Mouse (Mus musculus) left cerebral cortex, adult 8-10 months (tissue): ENCODE data around the gene Ltbp1. TPM values are rescaled to one million over a fixed set of nuclear protein-coding genes. Genes with fewer than 3 reads are reported as not detected.
A peak's percentile ranks its signal among the peaks of the same experiment; 100 is the strongest.
"Not testable (repeated sequence)": the region's sequence is repeated elsewhere in the genome, so short reads cannot be mapped to it uniquely, and the experiment has no call there.

Experiments used
- DNase-seq, 2 experiments: peaks; one replicate each; pipeline ENCODE4 v3.0.0; 2022; ENCODE audit warnings: low spot score in 2 of 2
- total RNA-seq, 4 experiments: library from RNA; stranded (reverse); gene quantifications; 2 replicates each; pipeline ENCODE4 v1.2.4; 2022

The Ltbp1 gene
- total RNA-seq, 4 experiments from 2014 or later = 7.6 to 9.1 (median 8.0) TPM

GRCm38 (mm10) chr17:75109081-75109716 lies 103.8 kb downstream of the Ltbp1 start:
- DNase-seq = no peak

GRCm38 (mm10) chr17:75110252-75111205 lies 105.2 kb downstream of the Ltbp1 start:
- DNase-seq = no peak

DNA sequence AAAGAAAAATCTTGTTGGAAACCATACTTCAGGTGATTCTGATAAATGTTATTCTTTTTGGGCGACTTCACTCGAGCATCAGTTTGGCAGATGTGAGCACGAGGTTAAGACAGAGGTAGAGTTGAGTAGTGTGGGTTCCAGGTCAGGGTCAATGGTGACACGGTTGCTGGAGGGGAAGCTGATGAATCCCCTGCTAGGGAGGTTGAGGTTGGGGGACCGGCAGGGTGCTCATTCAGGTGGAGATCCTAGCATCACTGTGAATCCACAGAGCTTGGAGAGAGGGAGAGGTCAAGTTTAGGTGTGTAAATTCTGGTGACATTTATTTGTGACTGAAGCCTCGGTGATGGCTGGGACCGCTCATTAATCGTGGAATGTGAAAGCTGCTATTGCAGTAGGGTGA lies 110.2 kb downstream of the Ltbp1 start:
- DNase-seq = no peak

GRCm38 (mm10) chr17:75118896-75119295 lies 113.5 kb downstream of the Ltbp1 start:
- no peak for DNase-seq

DNA sequence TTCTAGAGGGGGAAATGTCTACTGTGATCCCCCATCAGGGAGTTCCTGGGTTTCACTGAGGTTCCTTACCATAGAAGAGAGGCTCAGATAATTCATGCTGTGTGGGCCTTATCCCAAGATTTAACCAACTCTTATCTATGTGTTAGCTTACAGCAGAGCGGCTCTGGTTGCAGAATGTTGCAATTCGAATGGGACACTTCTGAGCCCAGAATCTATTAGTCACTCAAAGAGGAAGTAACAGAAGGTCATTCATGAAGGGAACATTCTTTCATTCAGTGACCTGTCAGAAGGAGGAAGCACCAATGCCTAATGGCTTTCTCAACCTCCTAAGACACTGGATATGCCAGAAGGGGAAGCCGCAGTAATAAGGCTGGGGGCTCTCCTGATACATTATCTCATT lies 114.1 kb downstream of the Ltbp1 start:
- DNase-seq = no peak

DNA sequence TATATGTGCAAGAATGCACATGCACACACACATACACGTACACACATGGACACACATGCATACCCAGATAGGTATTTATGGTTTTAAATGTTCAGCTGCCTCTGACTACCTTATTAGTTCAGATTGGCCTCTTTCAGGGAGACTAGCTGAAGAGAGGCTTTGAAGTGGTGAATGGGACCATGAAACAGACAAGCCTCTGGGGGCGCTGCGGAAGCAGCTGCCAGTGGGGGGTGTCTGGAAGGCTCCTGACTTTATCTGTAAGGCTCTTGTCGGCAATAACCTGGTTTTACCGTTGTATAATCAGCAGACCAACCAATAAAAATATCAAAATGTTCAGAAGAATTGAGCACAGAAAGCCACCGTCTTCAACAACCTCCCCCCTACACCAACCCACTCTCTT lies 114.7 kb downstream of the Ltbp1 start:
- DNase-seq = no peak

DNA sequence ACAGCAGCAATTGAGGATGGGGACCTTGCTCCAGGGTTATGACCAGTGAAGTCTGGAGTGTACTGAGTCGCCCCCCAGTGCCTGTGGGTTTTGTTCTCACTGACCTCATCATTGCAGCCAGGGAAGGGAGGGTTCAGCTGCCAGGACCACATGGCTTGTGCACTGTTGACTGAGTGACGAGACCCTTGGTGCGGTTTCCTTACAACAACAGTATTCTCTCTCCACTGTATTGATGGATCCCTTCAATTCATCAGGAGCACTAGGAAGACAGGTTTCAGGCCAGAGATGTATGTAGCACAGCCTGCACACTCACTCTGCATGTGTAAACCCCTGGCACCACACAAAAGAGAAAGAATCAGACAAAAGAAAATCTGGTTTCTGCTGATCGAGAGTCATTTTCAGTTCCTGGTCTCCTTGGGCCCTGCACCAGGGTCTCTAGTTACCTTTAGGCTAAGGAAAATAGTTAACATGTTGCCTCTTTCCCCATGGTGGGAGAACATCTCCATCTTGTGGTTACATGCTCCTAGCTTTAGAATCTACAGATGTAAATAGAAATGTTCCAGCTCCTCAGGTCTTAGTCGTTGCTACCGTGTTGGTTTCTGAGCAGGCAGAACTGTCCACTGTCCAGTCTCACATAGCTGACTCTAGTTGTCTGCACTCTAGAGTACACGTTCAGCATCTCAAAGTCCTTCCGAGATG lies 117.4 kb downstream of the Ltbp1 start:
- DNase-seq = no peak

DNA sequence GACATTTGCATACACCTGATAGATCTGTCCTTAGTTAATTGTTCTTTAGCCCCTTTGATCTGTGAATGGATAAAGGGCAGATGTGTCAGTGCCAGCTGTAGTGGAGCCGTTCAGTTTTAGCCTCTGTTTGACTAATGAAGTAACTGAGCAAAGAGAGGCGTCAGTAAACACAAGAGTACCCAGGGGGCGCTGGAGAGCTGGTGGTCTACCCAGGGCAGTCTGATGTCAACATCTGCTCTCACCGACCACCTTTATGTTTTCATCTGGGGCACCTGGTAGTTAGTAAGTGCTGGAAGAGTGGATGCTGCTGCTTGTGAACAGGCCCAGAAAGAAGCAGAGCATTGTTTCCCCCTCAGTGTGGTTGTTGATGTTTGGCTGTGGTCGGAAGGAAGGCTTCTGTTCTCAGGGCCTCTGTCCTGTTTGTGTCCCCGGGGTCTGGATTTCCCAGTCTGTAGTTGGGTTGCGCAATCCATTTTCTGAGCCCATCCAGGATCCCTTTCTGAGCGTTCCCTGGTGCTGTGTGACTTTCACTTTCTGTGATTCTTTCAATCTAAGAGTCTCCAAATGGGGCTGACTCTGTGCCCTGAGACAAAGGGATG lies 123.1 kb downstream of the Ltbp1 start:
- DNase-seq = no peak

GRCm38 (mm10) chr17:75133983-75134382 lies 128.6 kb downstream of the Ltbp1 start:
- DNase-seq = no peak

- no peak for DNase-seq
Observed at GRCm38 (mm10) chr17:75139731-75140130, 134.4 kb downstream of the Ltbp1 start.

DNA sequence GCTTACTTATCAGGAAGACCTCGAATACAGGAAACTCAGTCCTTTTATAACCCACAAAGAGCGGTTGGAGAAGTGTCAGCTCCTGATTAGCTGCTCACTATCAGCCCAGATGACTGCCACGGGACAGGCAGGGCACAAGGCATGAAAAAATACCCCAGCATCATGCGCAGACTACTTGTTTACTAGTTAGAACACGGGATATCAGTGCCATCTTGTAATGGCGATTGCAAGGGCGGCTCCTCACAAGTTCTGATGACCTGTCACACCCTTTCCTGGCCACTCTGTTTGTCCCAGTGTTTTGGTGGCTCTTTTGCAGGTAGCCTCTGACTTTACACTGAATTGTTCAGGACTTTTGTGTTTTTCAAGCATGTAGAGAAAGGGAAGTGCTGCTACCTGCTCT lies 137.5 kb downstream of the Ltbp1 start:
- DNase-seq = not testable (repeated sequence)

GRCm38 (mm10) chr17:75143927-75144326 lies 138.6 kb downstream of the Ltbp1 start:
- no peak for DNase-seq

DNA sequence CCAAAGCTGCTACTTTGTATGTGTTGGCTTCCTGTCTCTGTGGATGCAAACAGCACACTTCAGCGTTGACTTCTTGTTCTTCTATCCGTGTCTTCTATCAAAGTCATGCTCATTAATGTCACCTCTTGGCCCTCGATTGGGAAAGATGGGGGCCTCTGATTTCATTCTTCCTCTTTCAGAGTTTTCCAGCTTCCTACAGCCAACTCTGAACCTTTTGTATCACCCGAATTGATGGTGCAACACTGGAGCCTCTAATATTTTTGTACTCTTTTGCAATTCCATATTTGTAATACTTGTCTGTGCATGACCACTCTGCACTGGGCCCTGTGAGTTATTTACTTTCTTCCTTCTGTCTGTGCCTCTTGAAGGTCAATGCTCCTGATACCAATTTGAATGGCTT lies 141.8 kb downstream of the Ltbp1 start:
- no peak for DNase-seq

DNA sequence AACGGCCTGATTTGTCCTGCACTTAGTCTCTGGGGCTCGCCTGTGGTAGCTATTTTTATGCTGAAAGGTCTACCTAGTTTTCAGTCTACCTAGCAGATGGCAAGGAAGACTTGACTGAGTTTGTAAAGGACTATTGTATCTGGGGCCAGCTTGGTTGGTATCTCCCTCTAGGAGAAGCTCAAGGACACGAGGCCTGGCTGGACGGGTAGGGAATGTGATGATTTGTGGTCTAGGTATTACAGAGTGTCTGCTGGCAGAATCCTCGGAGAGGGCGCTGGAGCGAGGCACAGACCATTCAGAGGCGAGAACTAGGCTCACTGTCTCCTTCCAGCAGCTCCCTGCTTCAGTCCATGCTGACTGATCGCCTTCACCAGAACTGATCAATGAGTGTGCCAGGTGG lies 146.4 kb downstream of the Ltbp1 start:
- no peak for DNase-seq

DNA sequence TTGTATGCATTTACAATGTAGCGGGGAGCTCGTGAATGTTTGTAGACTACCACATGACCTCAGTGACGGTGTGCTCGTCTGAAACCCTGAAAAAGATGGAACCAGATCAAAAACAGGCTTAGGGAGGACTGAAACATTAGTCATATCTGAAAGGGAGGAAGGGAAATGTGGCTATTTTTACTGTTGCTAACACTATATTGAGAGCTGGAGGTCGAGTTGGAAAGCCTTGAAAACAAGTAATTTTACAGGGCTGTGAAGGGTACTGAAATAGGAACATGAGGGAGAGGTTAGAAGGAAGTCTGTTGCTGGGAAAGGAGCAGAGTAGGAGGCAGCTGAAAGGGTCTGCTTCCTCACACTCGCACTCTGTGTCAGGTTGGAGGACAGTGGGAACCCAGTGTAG lies 147.7 kb downstream of the Ltbp1 start:
- no peak for DNase-seq

DNA sequence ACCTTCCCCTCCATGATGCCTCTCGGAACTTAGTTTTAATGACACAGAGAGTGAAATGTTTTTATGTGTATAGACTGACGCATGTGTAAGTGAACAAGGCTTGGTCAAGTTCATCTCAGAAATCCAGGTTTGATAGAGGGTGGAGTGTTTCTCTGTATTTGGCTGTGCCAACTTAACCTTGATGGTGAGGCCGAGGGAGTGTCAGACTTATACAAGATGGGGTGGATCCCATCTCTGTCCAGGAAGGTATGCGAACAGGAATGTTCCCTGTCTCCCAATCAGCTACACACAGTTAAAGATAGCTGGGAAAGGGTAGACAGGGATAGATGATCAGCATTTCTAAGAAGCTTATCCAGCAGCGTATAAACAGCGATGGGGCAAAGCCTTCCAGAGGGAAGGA lies 153.0 kb downstream of the Ltbp1 start:
- DNase-seq = no peak

DNA sequence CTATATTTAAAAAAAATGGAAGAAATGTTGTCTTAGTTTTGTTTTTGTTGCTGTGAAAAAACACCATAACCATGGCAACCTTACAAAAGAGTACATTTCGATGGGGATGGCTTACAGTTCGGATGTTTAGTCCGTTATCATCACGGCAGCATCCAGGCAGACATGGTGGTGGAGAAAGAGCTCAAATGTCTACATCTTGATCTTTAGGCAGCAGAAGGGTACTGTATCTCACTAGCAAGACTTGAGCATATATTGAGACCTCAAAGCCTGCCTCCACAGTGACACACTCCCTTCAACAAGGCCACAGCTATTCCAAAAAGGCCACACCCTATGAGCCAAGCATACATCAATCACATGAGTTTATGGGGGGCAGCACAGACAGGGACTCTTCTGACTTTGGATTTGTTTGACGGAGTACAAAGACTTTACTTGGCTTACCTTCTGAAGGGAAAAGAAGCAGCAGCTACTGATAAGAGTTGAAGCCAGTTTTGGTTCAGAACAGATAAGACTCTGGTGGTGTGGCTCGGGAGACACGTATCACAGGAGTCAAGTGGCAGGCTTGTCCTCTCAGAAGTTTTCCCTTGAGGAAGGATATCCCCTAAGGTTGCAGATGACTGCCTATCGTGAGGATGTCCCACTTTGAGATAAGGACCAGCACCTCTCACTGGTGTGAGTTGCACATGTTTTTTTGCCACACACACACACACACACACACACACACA lies 153.9 kb downstream of the Ltbp1 start:
- no peak for DNase-seq

- no peak for DNase-seq
Observed at GRCm38 (mm10) chr17:75161062-75161461, 155.7 kb downstream of the Ltbp1 start.

DNA sequence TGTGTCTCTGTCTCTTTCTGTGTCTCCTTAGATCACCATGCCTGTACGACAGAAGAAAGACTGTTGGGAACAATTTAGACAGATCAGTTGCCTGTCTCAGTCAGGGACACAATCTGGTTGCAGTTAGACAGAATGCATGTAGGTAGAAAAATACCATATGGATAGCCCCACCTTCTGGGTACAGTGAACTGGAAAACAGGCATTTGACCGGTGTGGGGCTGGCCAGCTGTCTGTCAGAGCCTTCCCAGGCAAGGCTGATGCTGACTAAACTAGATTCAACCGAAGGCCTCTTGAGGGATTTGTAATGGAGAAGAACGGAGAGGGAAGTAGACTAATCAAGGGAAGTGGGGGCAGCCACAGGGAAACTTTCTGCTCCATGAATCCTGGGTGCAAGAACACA lies 156.6 kb downstream of the Ltbp1 start:
- no peak for DNase-seq

DNA sequence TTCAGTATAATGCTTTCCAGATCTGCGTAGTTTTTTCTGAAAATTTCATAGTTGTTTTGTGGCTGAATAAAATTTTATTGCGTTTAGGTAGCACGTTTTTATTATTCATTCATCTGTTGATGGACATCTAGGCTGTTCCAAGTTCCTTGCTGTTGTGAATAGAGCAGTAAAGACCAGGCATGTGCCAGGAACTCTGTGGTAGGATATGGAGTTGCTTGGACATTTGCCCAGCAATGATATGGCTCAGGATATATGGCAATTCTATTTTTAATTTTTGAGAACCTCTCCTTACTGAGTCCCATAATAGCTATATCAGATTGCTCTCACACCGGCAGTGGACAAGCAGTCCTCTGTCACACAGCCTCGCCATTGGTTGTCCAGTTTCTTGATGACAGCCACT lies 159.2 kb downstream of the Ltbp1 start:
- DNase-seq = no peak

- DNase-seq = peak in 1 of 2 experiments; percentile 33
Observed at GRCm38 (mm10) chr17:75168572-75169200, 163.3 kb downstream of the Ltbp1 start.
